Mouse (Mus musculus): ENCODE results near the gene Tbrg4. TPM values are rescaled to one million over a fixed set of nuclear protein-coding genes. Genes with fewer than 3 reads are reported as not detected.
"Not testable (repeated sequence)": the region's sequence is repeated elsewhere in the genome, so short reads cannot be mapped to it uniquely, and the experiment has no call there.

The Tbrg4 gene
- total RNA-seq (2022): 10 to 100 TPM; 45.5 to 52.5 (median 48.4) TPM

DNA sequence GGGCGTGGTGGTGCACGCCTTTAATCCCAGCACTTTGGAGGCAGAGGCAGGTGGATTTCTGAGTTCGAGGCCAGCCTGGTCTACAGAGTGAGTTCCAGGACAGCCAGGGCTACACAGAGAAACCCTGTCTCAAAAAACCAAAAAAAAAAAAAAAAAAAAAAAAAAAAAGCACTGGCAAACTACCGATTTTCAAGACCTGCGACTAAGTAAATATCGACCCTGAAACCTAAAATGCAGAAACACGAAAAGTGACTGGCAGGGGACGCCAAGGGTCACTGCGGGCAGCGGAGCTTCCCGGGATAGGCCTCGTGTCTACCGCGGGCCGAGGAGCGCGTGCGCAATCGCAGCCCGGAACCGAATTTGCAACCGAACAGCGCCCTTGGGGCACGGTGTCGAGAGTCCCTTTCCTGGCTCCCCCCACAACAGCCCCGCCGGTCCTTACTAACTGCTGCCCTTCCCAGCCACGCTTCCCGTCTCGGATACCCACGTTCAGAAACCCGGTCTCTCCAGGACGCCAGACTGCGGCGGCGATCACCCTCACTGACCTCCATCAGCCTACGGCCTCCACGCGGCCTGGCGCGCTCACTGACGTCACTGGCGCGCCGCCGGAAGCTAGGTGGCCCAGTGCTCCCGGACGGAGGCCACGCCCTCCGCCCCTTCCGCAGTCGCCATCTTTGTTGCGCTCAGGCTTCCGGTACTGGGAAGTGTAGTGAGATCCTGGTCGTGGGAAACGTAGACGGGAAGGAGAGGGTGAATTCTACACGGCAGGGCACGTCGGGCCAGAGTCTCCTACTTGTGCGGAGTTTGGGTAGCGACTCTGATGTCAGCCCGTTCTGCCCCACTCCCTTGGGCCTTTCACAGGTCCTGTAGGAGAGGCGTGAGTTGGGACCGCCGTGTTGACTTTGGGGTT is at the start of gene Tbrg4:
Gene Tbrg4 (minus strand): TSS at position 590 of the 910 bp plus-strand sequence.
- DNase-seq (ENCODE audit: low spot score in 2 of 2): peak; percentile 86 to 92

GRCm38 (mm10) chr11:6675402-6675801 is 49.5 kb upstream of the Tbrg4 start:
- DNase-seq (ENCODE audit: low spot score in 2 of 2): no peak

DNA sequence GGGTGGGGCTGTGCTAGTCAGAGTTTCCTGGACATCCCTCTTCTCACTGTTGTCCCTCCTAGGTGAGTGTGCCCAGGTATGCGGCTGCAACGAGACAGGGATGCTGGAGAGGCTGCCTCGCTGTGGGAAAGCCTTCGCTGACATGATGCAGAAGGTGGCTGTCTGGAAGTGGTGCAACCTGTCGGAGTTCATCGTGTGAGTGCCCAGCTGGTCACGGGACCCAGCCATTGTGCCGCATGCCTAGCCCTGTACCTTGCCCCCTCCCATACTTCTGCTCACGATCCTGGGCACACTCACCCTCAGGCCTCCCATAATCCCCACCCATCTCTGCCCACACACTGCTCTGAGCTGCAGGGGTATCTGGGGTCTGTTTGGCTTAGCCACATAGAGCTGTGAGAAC is 48.8 kb upstream of the Tbrg4 start:
- no peak for DNase-seq (ENCODE audit: low spot score in 2 of 2)

DNA sequence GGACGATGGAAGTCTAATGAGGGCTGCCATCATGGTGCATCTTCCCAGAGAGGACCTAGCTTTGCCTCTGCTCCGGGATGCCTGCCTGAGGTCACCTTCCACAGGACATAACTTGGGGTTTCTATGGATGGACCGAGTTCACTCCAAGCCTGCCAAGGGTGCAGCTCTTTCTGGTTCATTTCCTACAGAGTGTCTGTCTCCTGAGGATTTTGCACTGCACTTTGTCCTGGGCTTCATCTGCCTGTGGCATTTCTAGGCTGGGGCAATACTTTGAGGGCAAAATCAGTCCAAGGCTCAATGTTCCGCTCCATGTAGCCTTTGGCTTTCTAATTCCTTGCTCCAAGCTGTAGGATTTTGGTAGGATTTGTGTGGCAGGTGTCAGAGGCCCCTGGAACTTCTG is 45.0 kb upstream of the Tbrg4 start:
- no peak for DNase-seq (ENCODE audit: low spot score in 2 of 2)

DNA sequence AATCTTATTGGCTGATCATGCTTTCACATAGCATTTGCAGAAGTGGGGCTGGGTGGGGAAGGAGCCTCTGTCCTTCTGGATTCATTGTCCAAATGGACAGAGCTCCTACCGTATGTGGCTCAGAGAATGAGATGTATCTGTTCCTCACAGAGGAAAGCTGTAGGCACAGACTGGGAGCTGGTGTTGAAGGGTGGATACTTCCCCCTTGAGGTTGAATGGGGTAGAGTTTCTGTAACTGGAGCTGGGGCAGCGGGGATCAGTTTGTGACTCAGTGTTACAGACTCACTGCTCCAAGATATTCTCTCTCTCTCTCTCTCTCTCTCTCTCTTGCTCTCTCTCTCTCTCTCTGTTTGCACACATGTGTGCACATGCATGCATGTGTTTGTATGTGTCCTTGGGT is 44.2 kb upstream of the Tbrg4 start:
- DNase-seq (ENCODE audit: low spot score in 2 of 2): no peak

DNA sequence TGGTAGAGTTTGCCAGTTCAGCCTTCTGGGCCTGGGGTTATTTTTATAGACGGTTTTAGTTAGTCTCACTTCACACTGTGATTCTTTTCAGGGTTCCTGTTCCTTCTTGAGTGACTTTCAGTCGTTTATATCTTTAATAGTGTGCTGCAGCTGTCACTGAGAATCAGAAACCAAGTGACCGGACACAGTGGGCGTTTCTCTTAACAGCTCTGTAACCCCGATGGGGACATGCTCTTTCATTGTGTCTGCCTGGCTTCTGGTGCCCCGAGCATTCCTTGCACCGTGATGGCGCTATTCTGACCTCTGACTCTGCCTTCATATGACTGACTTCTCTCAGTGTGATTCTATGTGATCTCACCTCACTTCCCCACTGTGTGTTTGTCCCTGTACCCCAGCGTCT is 43.2 kb upstream of the Tbrg4 start:
- no peak for DNase-seq (ENCODE audit: low spot score in 2 of 2)

- no peak for DNase-seq (ENCODE audit: low spot score in 2 of 2)
Observed at GRCm38 (mm10) chr11:6666634-6667033, 40.8 kb upstream of the Tbrg4 start.

DNA sequence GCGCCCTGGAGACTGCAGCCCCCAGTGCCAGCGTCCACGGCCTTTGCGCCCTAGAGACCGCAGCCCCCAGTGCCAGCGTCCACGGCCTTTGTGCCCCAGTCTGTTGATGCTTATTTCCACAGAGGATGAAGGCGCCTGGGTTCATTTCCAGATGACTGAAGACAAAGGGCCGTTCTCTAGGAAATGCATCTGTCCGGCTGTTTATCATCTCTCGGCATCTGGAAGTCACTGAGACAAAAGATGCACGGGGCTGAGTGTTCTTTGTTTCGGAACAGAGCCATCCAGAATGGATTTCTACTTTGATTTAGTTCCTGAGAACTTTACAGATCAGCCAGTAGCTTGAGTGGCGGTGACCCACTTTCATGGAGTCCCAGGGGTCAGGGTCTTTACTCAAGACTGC is 35.3 kb upstream of the Tbrg4 start:
- DNase-seq (ENCODE audit: low spot score in 2 of 2): no peak

DNA sequence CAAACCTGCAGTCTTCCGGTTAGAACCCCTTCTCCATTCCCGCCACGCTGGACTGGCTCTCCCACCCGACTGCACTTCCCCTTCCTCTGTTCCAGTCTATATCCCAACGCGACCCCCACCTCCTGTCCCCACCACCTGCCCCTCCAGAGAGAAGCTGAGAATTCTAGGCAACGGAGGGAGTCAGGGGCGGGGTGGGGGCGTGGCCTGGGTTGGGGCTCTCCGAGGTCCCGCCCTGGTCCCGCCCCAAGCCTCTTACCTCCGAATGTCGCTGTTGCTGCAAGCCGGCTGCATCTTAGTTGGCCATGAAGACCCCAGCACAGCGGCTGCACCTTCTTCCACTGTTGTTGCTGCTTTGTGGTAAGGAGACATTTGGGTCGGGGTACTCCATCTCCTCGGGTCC is 32.4 kb upstream of the Tbrg4 start, which contains the start of gene Ramp3:
Gene Ramp3 (plus strand): TSS at position 251 of the 400 bp plus-strand sequence.
- no peak for DNase-seq (ENCODE audit: low spot score in 2 of 2)

DNA sequence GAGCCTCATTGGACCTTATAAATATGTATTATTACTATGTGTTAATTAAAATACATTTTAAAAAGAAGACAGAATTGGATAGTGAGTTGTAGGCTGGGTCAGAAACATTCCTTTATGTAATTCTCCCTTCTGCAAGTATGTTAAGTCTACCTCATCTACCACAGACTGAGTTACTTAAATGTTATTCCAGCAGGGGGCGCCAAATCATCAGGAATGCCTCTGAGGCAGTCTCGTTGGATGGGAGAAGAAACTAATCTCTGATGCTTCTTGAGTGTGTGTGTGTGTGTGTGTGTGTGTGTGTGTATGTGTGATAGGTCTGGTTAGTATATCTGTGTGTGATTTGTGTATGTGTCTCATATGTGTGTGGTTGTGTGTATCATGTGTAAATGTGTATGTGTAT is 29.0 kb upstream of the Tbrg4 start:
- peak; percentile 70 to 87 for DNase-seq (ENCODE audit: low spot score in 2 of 2)

DNA sequence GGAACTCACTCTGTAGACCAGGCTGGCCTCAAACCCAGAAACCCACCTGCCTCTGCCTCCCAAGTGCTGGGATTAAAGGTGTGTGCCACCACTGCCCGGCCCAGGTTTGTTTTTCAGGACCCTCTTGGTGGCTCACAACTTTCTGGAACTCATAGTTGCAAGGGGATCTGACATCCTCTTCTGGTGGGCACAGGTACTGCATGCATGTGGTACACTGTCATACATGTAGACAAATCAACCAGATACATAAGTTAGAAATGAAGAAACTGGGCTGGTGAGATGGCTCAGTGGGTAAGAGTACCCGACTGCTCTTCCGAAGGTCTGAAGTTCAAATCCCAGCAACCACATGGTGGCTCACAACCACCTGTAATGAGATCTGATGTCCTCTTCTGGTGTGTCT is 27.1 kb upstream of the Tbrg4 start:
- DNase-seq (ENCODE audit: low spot score in 2 of 2): not testable (repeated sequence)

DNA sequence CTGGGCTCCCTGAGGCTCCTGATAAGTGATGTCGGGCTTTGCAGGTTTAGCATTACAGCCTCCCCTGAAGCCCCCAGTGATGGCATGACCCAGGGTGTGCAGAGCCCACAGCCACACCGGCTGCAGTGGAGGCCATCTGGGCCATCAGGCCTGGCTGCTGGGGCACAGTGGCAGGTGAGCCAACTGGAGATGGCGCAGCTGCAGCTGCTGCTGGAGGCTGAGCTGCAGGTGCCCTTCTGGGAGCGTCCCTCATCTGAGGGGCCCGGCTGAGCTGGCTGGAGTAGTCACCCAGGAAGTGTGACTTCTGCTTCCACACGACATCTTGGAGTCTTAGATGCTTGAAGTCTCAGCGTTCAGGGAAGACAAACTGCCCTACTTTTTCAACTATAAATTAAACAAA is 24.7 kb upstream of the Tbrg4 start:
- DNase-seq (ENCODE audit: low spot score in 2 of 2): no peak

DNA sequence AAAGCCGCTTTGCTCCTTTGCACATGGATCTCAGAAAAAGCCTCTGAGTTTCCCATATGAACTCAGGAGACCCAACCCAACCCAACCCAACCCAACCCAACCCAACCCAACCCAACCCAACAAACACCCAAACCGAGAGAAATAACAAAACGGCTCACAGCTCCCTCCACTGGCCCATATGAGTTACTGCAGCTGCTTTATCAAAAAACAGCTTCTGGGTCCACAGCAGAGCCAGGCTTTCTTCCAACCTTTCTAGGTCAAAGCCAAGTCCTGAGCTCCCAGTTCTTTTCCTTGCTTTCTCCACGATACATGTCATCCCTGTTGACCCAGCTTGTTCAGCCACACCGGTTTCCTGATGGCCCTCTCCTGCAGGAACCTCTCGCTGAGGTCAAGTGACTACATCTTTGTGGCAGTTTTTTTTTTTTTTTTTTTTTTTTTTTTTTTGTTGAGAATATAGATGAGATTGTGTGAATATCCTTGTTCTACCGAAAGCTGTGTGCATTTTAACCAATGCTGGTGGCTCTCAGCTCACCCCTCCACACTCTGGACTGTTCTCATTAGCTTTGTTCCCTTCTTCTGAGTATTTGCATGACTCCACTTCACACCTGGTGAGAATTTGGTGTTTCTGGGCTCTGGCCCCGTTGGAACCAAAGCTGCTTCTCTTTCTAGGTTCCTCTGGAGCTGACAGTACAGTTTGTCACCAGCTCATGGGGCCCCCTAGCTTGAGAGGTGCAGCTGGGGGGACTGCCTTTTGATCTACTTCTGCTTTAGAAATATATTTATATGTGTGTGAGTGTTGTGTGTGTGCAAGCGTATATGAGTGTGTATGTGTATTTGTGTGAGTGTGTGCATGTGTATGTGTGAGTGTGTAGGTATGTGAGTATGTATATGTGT is 22.2 kb upstream of the Tbrg4 start:
- no peak for DNase-seq (ENCODE audit: low spot score in 2 of 2)

- DNase-seq (ENCODE audit: low spot score in 2 of 2): no peak
Observed at GRCm38 (mm10) chr11:6644566-6644965, 18.7 kb upstream of the Tbrg4 start.

- no peak for DNase-seq (ENCODE audit: low spot score in 2 of 2)
Observed at GRCm38 (mm10) chr11:6639072-6639471, 13.2 kb upstream of the Tbrg4 start.

DNA sequence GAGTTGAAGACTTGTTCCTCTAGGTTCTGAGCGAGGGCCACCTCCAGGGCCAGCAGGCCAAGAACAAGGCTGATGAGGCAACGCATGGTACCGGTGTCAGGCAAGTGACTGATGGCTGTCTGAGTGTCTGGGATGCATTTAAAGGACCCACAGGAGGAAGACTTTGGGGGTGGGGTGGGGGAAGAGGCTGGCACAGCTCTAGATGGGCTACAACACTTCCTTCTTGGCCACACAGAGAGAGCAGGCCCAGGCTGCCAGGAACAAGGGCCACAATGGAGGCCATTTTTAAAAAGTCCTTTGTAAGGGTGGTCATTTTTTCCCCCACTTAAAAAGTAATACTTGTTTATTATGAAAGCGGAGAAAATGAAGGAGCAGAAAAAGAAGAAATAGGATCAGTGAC is 12.7 kb upstream of the Tbrg4 start, which contains the start of gene Wap:
Gene Wap (minus strand): TSS at position 101 of the 400 bp plus-strand sequence.
- no peak for DNase-seq (ENCODE audit: low spot score in 2 of 2)

GRCm38 (mm10) chr11:6636150-6636549 is 10.3 kb upstream of the Tbrg4 start:
- DNase-seq (ENCODE audit: low spot score in 2 of 2): no peak

GRCm38 (mm10) chr11:6629655-6630054 is 3.8 kb upstream of the Tbrg4 start:
- DNase-seq (ENCODE audit: low spot score in 2 of 2): no peak

GRCm38 (mm10) chr11:6628568-6628967 is 2.7 kb upstream of the Tbrg4 start:
- no peak for DNase-seq (ENCODE audit: low spot score in 2 of 2)

DNA sequence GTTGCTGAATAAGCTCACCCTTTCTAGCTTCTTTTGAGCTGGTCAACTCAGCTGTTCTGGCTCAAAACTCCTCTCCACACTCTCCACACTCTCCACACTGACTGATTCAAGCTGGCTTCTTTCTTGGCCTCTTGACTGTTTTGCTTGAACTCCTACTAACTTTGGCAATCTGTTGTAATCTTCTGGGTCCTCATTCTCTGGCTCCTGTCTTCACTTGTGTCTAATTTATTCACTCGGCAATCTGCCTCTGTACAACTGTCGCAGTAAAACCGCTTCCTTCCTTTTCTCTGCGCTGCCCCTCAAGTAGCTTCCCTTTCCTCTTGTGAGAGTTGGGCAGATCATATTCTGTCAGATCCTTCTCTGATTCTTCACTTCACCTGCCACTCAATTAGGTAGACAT is 1.9 kb upstream of the Tbrg4 start:
- DNase-seq (ENCODE audit: low spot score in 2 of 2): no peak

DNA sequence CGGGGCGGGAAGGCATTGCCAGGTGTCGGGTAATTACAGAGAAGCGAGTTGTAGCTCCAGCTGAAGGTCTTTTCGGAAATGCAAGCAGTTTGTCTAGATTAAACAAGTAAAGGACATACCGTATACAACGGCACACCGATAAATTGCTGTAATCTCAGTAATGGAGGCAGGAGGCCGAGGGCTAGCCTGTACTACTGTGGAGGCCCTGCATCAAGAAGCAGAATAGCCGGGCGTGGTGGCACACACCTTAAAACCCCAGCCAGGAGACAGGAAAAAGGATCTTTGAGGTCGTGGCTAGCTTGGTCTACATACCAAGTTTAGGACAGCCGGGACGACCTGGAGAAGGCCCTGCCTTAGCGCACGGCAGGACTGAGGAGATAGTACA is 513 bp upstream of the Tbrg4 start:
- DNase-seq (ENCODE audit: low spot score in 2 of 2): no peak
